Mouse (Mus musculus) heart, postnatal 4 days (tissue): Measurements from ENCODE around the gene Card6. TPM values are rescaled to one million over a fixed set of nuclear protein-coding genes. Genes with fewer than 3 reads are reported as not detected.
"Not testable (repeated sequence)": the region's sequence is repeated elsewhere in the genome, so short reads cannot be mapped to it uniquely, and the experiment has no call there.

Experiments
- DNase-seq: peaks from one replicate; pipeline ENCODE4 v3.0.0; 2021
- total RNA-seq, 2 experiments: library from RNA; stranded (reverse); gene quantifications; 2 replicates each; pipeline ENCODE4 v1.2.3; 2021

Gene Card6
- 1 to 10 TPM; 5.9 to 6.1 TPM for total RNA-seq

- DNase-seq = no peak
These were observed at the start of gene Card6 for GRCm38 (mm10) chr15:5107686-5108654. Gene Card6 (minus strand): TSS chr15:5108539.

GRCm38 (mm10) chr15:5157386-5157785 lies 49.0 kb upstream of the Card6 start:
- no peak for DNase-seq

GRCm38 (mm10) chr15:5156355-5156754 lies 48.0 kb upstream of the Card6 start:
- DNase-seq = no peak

GRCm38 (mm10) chr15:5155093-5155492 lies 46.8 kb upstream of the Card6 start:
- DNase-seq = no peak

- no peak for DNase-seq
These were observed 46.3 kb upstream of the Card6 start for GRCm38 (mm10) chr15:5154621-5155020.

GRCm38 (mm10) chr15:5152171-5152570 lies 43.8 kb upstream of the Card6 start:
- no peak for DNase-seq

- no peak for DNase-seq
These were observed 40.8 kb upstream of the Card6 start for GRCm38 (mm10) chr15:5149187-5149586.

GRCm38 (mm10) chr15:5145196-5145945 lies 37.0 kb upstream of the Card6 start:
- no peak for DNase-seq

GRCm38 (mm10) chr15:5144021-5144778 lies 35.9 kb upstream of the Card6 start:
- DNase-seq = peak; percentile 80

GRCm38 (mm10) chr15:5143361-5144020 lies 35.2 kb upstream of the Card6 start, which contains the start of gene Prkaa1:
Gene Prkaa1 (plus strand): TSS chr15:5143861.
- DNase-seq = peak; percentile 80

- no peak for DNase-seq
These were observed 34.4 kb upstream of the Card6 start for GRCm38 (mm10) chr15:5142714-5143113.

GRCm38 (mm10) chr15:5142047-5142446 lies 33.7 kb upstream of the Card6 start:
- no peak for DNase-seq

- no peak for DNase-seq
These were observed 32.0 kb upstream of the Card6 start for GRCm38 (mm10) chr15:5140357-5140756.

GRCm38 (mm10) chr15:5139863-5140262 lies 31.5 kb upstream of the Card6 start:
- no peak for DNase-seq

GRCm38 (mm10) chr15:5139366-5139765 lies 31.0 kb upstream of the Card6 start:
- no peak for DNase-seq

- DNase-seq = no peak
These were observed 29.9 kb upstream of the Card6 start for GRCm38 (mm10) chr15:5138021-5138856.

- no peak for DNase-seq
These were observed 26.7 kb upstream of the Card6 start for GRCm38 (mm10) chr15:5134945-5135483.

GRCm38 (mm10) chr15:5134179-5134578 lies 25.8 kb upstream of the Card6 start:
- no peak for DNase-seq

- no peak for DNase-seq
These were observed 25.0 kb upstream of the Card6 start for GRCm38 (mm10) chr15:5133301-5133700.

GRCm38 (mm10) chr15:5130887-5131668 lies 22.7 kb upstream of the Card6 start:
- DNase-seq = not testable (repeated sequence)
